Mouse (Mus musculus) neural tube, embryonic 14.5 days (tissue): ENCODE data around the gene Angptl4. TPM values are rescaled to one million over a fixed set of nuclear protein-coding genes. Genes with fewer than 3 reads are reported as not detected.

Experiments used
- ATAC-seq: fragments of 200-750 bp; cut with Nextera tagmentation; 2 replicates; pipeline ENCODE4 v1.8.0; 2017; ENCODE audit warnings: low read depth, mild to moderate bottlenecking, moderate TSS enrichment, moderate library complexity
- H3K27ac ChIP-seq: fragments of 300-500 bp; sonication (generic); 2 replicates; pipeline ENCODE4 v1.5.1; 2014; ENCODE audit warnings: low read depth, mild to moderate bottlenecking, control low read depth, low read length, moderate library complexity, mixed read lengths
- H3K27me3 ChIP-seq: fragments of 300-500 bp; sonication (generic); 2 replicates; pipeline ENCODE4 v1.6.1; 2014; ENCODE audit warnings: low read length; ENCODE audit not compliant: control insufficient read depth, insufficient read depth
- H3K36me3 ChIP-seq: fragments of 300-500 bp; sonication (generic); 2 replicates; pipeline ENCODE4 v1.6.1; 2014; ENCODE audit warnings: low read length, mixed read lengths; ENCODE audit not compliant: control insufficient read depth, insufficient read depth
- H3K4me1 ChIP-seq: fragments of 300-500 bp; sonication (generic); 2 replicates; pipeline ENCODE4 v1.6.1; 2014; ENCODE audit warnings: low read length; ENCODE audit not compliant: control insufficient read depth, insufficient read depth
- H3K4me2 ChIP-seq: fragments of 300-500 bp; sonication (generic); 2 replicates; pipeline ENCODE4 v1.6.1; 2014; ENCODE audit warnings: mild to moderate bottlenecking, low read depth, low read length, control low read depth
- H3K4me3 ChIP-seq: fragments of 300-500 bp; sonication (generic); 2 replicates; pipeline ENCODE4 v1.5.1; 2014; ENCODE audit warnings: low read depth, low read length, control low read depth, mixed read lengths
- H3K9ac ChIP-seq: fragments of 300-500 bp; sonication (generic); replicated peaks from 2 replicates; pipeline ENCODE4 v1.6.1; 2014; ENCODE audit warnings: low read depth, mild to moderate bottlenecking, control low read depth, low read length, mixed read lengths
- H3K9me3 ChIP-seq: fragments of 300-500 bp; sonication (generic); 2 replicates; pipeline ENCODE4 v1.6.1; 2016; ENCODE audit warnings: low read length; ENCODE audit not compliant: control insufficient read depth
- WGBS: fragments of 180-500 bp; shearing (Covaris S2); extraction: QIAGEN DNeasy Blood & Tissue Kit; methylation state at CpG from one replicate; pipeline ENCODE4 v1.1.7; 2014; 5-methylcytosine and 5-hydroxymethylcytosine counted together
- polyA plus RNA-seq: library from polyadenylated mRNA; unstranded; fragments of >200 nt; fragmentation: Nextera tagmentation; extraction: Ambion mirVana; gene quantifications from 2 replicates; pipeline ENCODE4 v1.2.1, GENCODE M21; 2014

Angptl4 gene
- polyA plus RNA-seq, 1 experiment from 2014 or later = 9.7 TPM

GRCm38 (mm10) chr17:33810334-33811141 lies 28.9 kb upstream of the Angptl4 start, which contains the start of gene Kank3:
TSS of gene Kank3 (plus strand) at chr17:33810519.
- H3K9me3 ChIP-seq = no peaks in the 10 kb centered on the region
- peak within 1 kb of the TSS; percentile 56 for H3K9ac ChIP-seq
- H3K4me1 ChIP-seq = no peaks in the 10 kb centered on the region
- peak within 1 kb of the TSS; percentile 66 for H3K4me2 ChIP-seq
- peak; percentile 98 for ATAC-seq
- peak within 1 kb of the TSS; percentile 41 for H3K4me3 ChIP-seq
- WGBS = 1% methylated on average over 36 of the region's 36 CpGs
- H3K27me3 ChIP-seq = 0 out of 2 replicates have a peak, but pooled peaks cover 4% of the 10 kb centered on the region
- H3K27ac ChIP-seq = no peak within 1 kb of the TSS
- no peaks in the 10 kb centered on the region for H3K36me3 ChIP-seq

GRCm38 (mm10) chr17:33808192-33808591 lies 26.6 kb upstream of the Angptl4 start:
- Histone ChIP-seq H3K9ac (no peak overlapping the region), H3K9me3 (no peaks in the 10 kb centered on the region), H3K27me3 (0 out of 2 replicates have a peak, but pooled peaks cover 4% of the 10 kb centered on the region), H3K4me3 (no peak overlapping the region), H3K36me3 (no peaks in the 10 kb centered on the region), H3K4me1 (no peaks in the 10 kb centered on the region), H3K27ac (no peak overlapping the region), H3K4me2 (no peak overlapping the region)
- 46% methylated on average over 10 of the region's 10 CpGs for WGBS
- no peak for ATAC-seq

GRCm38 (mm10) chr17:33807181-33807888 lies 25.7 kb upstream of the Angptl4 start:
- no peaks in the 10 kb centered on the region for H3K4me1 ChIP-seq
- H3K4me2 ChIP-seq = no peak overlapping the region
- no peak for ATAC-seq
- H3K36me3 ChIP-seq = no peaks in the 10 kb centered on the region
- H3K4me3 ChIP-seq = no peak overlapping the region
- WGBS = 63% methylated on average over 8 of the region's 9 CpGs
- no peaks in the 10 kb centered on the region for H3K9me3 ChIP-seq
- no peak overlapping the region for H3K27ac ChIP-seq
- 0 out of 2 replicates have a peak, but pooled peaks cover 4% of the 10 kb centered on the region for H3K27me3 ChIP-seq
- H3K9ac ChIP-seq = no peak overlapping the region

- no peak for ATAC-seq
- no peaks in the 10 kb centered on the region for H3K27me3 ChIP-seq
- H3K27ac ChIP-seq = no peak overlapping the region
- no peaks in the 10 kb centered on the region for H3K4me1 ChIP-seq
- 61% methylated on average over 1 of the region's 1 CpGs for WGBS
- no peak overlapping the region for H3K4me3 ChIP-seq
- H3K9me3 ChIP-seq = no peaks in the 10 kb centered on the region
- H3K9ac ChIP-seq = no peak overlapping the region
- H3K4me2 ChIP-seq = no peak overlapping the region
- no peaks in the 10 kb centered on the region for H3K36me3 ChIP-seq
These were observed 23.1 kb upstream of the Angptl4 start for GRCm38 (mm10) chr17:33804745-33805144.

GRCm38 (mm10) chr17:33804205-33804604 lies 22.6 kb upstream of the Angptl4 start:
- WGBS = 65% methylated on average over 4 of the region's 4 CpGs
- H3K9me3 ChIP-seq = no peaks in the 10 kb centered on the region
- no peak overlapping the region for H3K9ac ChIP-seq
- H3K4me3 ChIP-seq = no peak overlapping the region
- H3K4me1 ChIP-seq = no peaks in the 10 kb centered on the region
- no peaks in the 10 kb centered on the region for H3K36me3 ChIP-seq
- no peak overlapping the region for H3K27ac ChIP-seq
- H3K4me2 ChIP-seq = no peak overlapping the region
- H3K27me3 ChIP-seq = no peaks in the 10 kb centered on the region
- ATAC-seq = no peak

GRCm38 (mm10) chr17:33802221-33802620 lies 20.6 kb upstream of the Angptl4 start:
- WGBS = 11% methylated on average over 2 of the region's 2 CpGs

GRCm38 (mm10) chr17:33799277-33799676 lies 17.6 kb upstream of the Angptl4 start:
- no peak overlapping the region for H3K27ac ChIP-seq
- no peak overlapping the region for H3K4me3 ChIP-seq
- no peaks in the 10 kb centered on the region for H3K36me3 ChIP-seq
- no peak overlapping the region for H3K4me2 ChIP-seq
- no peaks in the 10 kb centered on the region for H3K4me1 ChIP-seq
- H3K27me3 ChIP-seq = no peaks in the 10 kb centered on the region
- 69% methylated on average over 1 of the region's 1 CpGs for WGBS
- no peaks in the 10 kb centered on the region for H3K9me3 ChIP-seq
- H3K9ac ChIP-seq = no peak overlapping the region
- ATAC-seq = no peak

More at GRCm38 (mm10) chr17:33802221-33802620, 20.6 kb upstream of the Angptl4 start:
- Histone ChIP-seq H3K4me3 (no peak overlapping the region), H3K36me3 (no peaks in the 10 kb centered on the region), H3K4me1 (no peaks in the 10 kb centered on the region), H3K27me3 (no peaks in the 10 kb centered on the region), H3K4me2 (no peak overlapping the region), H3K9ac (no peak overlapping the region), H3K27ac (no peak overlapping the region), H3K9me3 (no peaks in the 10 kb centered on the region)
- ATAC-seq = no peak

GRCm38 (mm10) chr17:33798306-33798705 lies 16.7 kb upstream of the Angptl4 start:
- H3K4me3 ChIP-seq = no peak overlapping the region
- WGBS = 53% methylated on average over 3 of the region's 3 CpGs

GRCm38 (mm10) chr17:33788732-33789131 lies 7.1 kb upstream of the Angptl4 start:
- no peak overlapping the region for H3K9ac ChIP-seq
- H3K4me1 ChIP-seq = no peaks in the 10 kb centered on the region
- H3K4me2 ChIP-seq = no peak overlapping the region
- no peak overlapping the region for H3K27ac ChIP-seq
- H3K36me3 ChIP-seq = no peaks in the 10 kb centered on the region
- H3K27me3 ChIP-seq = no peaks in the 10 kb centered on the region
- 84% methylated on average over 4 of the region's 4 CpGs for WGBS
- no peaks in the 10 kb centered on the region for H3K9me3 ChIP-seq
- ATAC-seq = no peak
- H3K4me3 ChIP-seq = no peak overlapping the region

More at GRCm38 (mm10) chr17:33798306-33798705, 16.7 kb upstream of the Angptl4 start:
- Histone ChIP-seq H3K9ac (no peak overlapping the region), H3K4me2 (no peak overlapping the region), H3K36me3 (no peaks in the 10 kb centered on the region), H3K4me1 (no peaks in the 10 kb centered on the region), H3K27ac (no peak overlapping the region), H3K9me3 (no peaks in the 10 kb centered on the region), H3K27me3 (no peaks in the 10 kb centered on the region)
- no peak for ATAC-seq
